Mouse (Mus musculus): ENCODE measurements around the gene Tcf25. TPM values are rescaled to one million over a fixed set of nuclear protein-coding genes. Genes with fewer than 3 reads are reported as not detected.

Gene Tcf25
- total RNA-seq, 2 experiments from 2014 or later: 73.1 to 89.8 TPM

Other genes with a start within 250 kb of the Tcf25 start
- gene Sult5a1, start 215.4 kb upstream of the Tcf25 start, total RNA-seq (2015): not detected in 2 replicates
- gene Sult5a1, start 215.4 kb upstream of the Tcf25 start, total RNA-seq (2017): not detected in 2 replicates
- gene Dpep1, start 187.5 kb upstream of the Tcf25 start, total RNA-seq (2015): not detected in 2 replicates
- not detected in 2 replicates for gene Dpep1, start 187.5 kb upstream of the Tcf25 start, total RNA-seq (2017)
- gene Chmp1a, start 161.0 kb upstream of the Tcf25 start, total RNA-seq (2015): 11.6 and 18.4 TPM in 2 replicates
- gene Chmp1a, start 161.0 kb upstream of the Tcf25 start, total RNA-seq (2017): 24.5 and 26.7 TPM in 2 replicates
- gene Spata33, start 160.9 kb upstream of the Tcf25 start, total RNA-seq (2015): 0.37 and 0.51 TPM in 2 replicates
- 1.9 and 5.0 TPM in 2 replicates for gene Spata33, start 160.9 kb upstream of the Tcf25 start, total RNA-seq (2017)
- gene Cdk10, start 148.9 kb upstream of the Tcf25 start, total RNA-seq (2015): 16.1 and 17.1 TPM in 2 replicates
- gene Cdk10, start 148.9 kb upstream of the Tcf25 start, total RNA-seq (2017): 34.9 and 38.6 TPM in 2 replicates
- gene Spata2l, start 137.5 kb upstream of the Tcf25 start, total RNA-seq (2015): 1.7 and 2.1 TPM in 2 replicates
- 1.2 and 1.7 TPM in 2 replicates for gene Spata2l, start 137.5 kb upstream of the Tcf25 start, total RNA-seq (2017)
- gene Zfp276, start 119.6 kb upstream of the Tcf25 start, total RNA-seq (2015): 6.8 and 8.8 TPM in 2 replicates
- 5.8 and 13.2 TPM in 2 replicates for gene Zfp276, start 119.6 kb upstream of the Tcf25 start, total RNA-seq (2017)
- 7.6 and 10.2 TPM in 2 replicates for gene Vps9d1, start 119.4 kb upstream of the Tcf25 start, total RNA-seq (2015)
- gene Vps9d1, start 119.4 kb upstream of the Tcf25 start, total RNA-seq (2017): 10.3 and 16.2 TPM in 2 replicates
- gene Fanca, start 55.2 kb upstream of the Tcf25 start, total RNA-seq (2015): 38.1 and 41.3 TPM in 2 replicates
- 32.1 and 34.5 TPM in 2 replicates for gene Fanca, start 55.2 kb upstream of the Tcf25 start, total RNA-seq (2017)
- 0.07 TPM in 1 of 2 replicates, not detected in the other for gene Spire2, start 41.0 kb upstream of the Tcf25 start, total RNA-seq (2015)
- gene Spire2, start 41.0 kb upstream of the Tcf25 start, total RNA-seq (2017): 1.3 TPM in 1 of 2 replicates, not detected in the other
- not detected in 2 replicates for gene Mc1r, start 33.4 kb downstream of the Tcf25 start, total RNA-seq (2015)
- gene Mc1r, start 33.4 kb downstream of the Tcf25 start, total RNA-seq (2017): 0.12 and 0.14 TPM in 2 replicates
- gene Tubb3, start 37.7 kb downstream of the Tcf25 start, total RNA-seq (2015): 0.15 TPM in 1 of 2 replicates, not detected in the other
- 0.17 TPM in 1 of 2 replicates, not detected in the other for gene Tubb3, start 37.7 kb downstream of the Tcf25 start, total RNA-seq (2017)
- gene Def8, start 49.8 kb downstream of the Tcf25 start, total RNA-seq (2015): 30.0 and 33.6 TPM in 2 replicates
- gene Def8, start 49.8 kb downstream of the Tcf25 start, total RNA-seq (2017): 47.5 and 63.1 TPM in 2 replicates
- gene Afg3l1, start 104.2 kb downstream of the Tcf25 start, total RNA-seq (2015): 12.1 and 16.1 TPM in 2 replicates
- gene Afg3l1, start 104.2 kb downstream of the Tcf25 start, total RNA-seq (2017): 20.9 and 21.9 TPM in 2 replicates
- not detected in 2 replicates for gene Dbndd1, start 141.7 kb downstream of the Tcf25 start, total RNA-seq (2015)
- gene Dbndd1, start 141.7 kb downstream of the Tcf25 start, total RNA-seq (2017): not detected in 2 replicates
- 3.1 and 3.2 TPM in 2 replicates for gene Gas8, start 145.1 kb downstream of the Tcf25 start, total RNA-seq (2015)
- 17.2 and 18.0 TPM in 2 replicates for gene Gas8, start 145.1 kb downstream of the Tcf25 start, total RNA-seq (2017)